Mouse (Mus musculus) limb, embryonic 12.5 days (tissue): ENCODE results near the gene Hsd17b1. TPM values are rescaled to one million over a fixed set of nuclear protein-coding genes. Genes with fewer than 3 reads are reported as not detected.
A peak's percentile ranks its signal among the peaks of the same experiment; 100 is the strongest.

Experiments
- ATAC-seq: fragments of 200-750 bp; cut with Nextera tagmentation; 2 replicates; pipeline ENCODE4 v1.8.0; 2017; ENCODE audit warnings: low read depth, moderate TSS enrichment; ENCODE audit not compliant: insufficient number of reproducible peaks, insufficient read depth, low FRiP score, low TSS enrichment
- H3K27ac ChIP-seq: fragments of 300-500 bp; sonication (generic); 2 replicates; pipeline ENCODE4 v1.5.1; 2016; ENCODE audit warnings: mild to moderate bottlenecking, moderate library complexity
- H3K27me3 ChIP-seq: fragments of 300-500 bp; sonication (generic); 2 replicates; pipeline ENCODE4 v1.6.1; 2016; ENCODE audit warnings: mild to moderate bottlenecking, moderate library complexity
- H3K36me3 ChIP-seq: fragments of 300-500 bp; sonication (generic); 2 replicates; pipeline ENCODE4 v1.6.1; 2016; ENCODE audit warnings: mild to moderate bottlenecking, moderate library complexity
- H3K4me1 ChIP-seq: fragments of 300-500 bp; sonication (generic); replicated peaks from 2 replicates; pipeline ENCODE4 v1.6.1; 2016
- H3K4me2 ChIP-seq: fragments of 300-500 bp; sonication (generic); 2 replicates; pipeline ENCODE4 v1.6.1; 2016; ENCODE audit warnings: mild to moderate bottlenecking, moderate library complexity
- H3K4me3 ChIP-seq: fragments of 300-500 bp; sonication (generic); replicated peaks from 2 replicates; pipeline ENCODE4 v1.5.1; 2016; ENCODE audit warnings: mild to moderate bottlenecking
- H3K9ac ChIP-seq: fragments of 300-500 bp; sonication (generic); replicated peaks from 2 replicates; pipeline ENCODE4 v1.6.1; 2016; ENCODE audit warnings: mild to moderate bottlenecking, moderate library complexity
- H3K9me3 ChIP-seq: fragments of 300-500 bp; sonication (generic); 2 replicates; pipeline ENCODE4 v1.6.1; 2016; ENCODE audit warnings: mild to moderate bottlenecking, moderate library complexity
- WGBS: fragments of 180-500 bp; shearing (Covaris S2); methylation state at CpG from one replicate; pipeline ENCODE4 v1.1.7; 2016; 5-methylcytosine and 5-hydroxymethylcytosine counted together
- polyA plus RNA-seq: library from polyadenylated mRNA; unstranded; fragments of >200 nt; fragmentation: Nextera tagmentation; extraction: Ambion mirVana; gene quantifications from 2 replicates; pipeline ENCODE4 v1.2.1, GENCODE M21; 2016

Gene Hsd17b1
- polyA plus RNA-seq, 1 experiment from 2014 or later = not detected

GRCm38 (mm10) chr11:101047502-101047901 is 30.7 kb upstream of the Hsd17b1 start:
- Histone ChIP-seq H3K4me2 (no peak overlapping the region), H3K27ac (no peak overlapping the region), H3K9me3 (no peaks in the 10 kb centered on the region), H3K36me3 (peaks cover 92% of the 10 kb centered on the region), H3K4me3 (no peak overlapping the region), H3K9ac (no peak overlapping the region), H3K4me1 (no peaks in the 10 kb centered on the region), H3K27me3 (no peaks in the 10 kb centered on the region)
- no peak for ATAC-seq
- 88% methylated on average over 3 of the region's 3 CpGs for WGBS

GRCm38 (mm10) chr11:101050359-101050758 is 27.9 kb upstream of the Hsd17b1 start:
- H3K4me2 ChIP-seq = no peak overlapping the region
- H3K36me3 ChIP-seq = peaks cover 89% of the 10 kb centered on the region
- no peak overlapping the region for H3K27ac ChIP-seq
- no peak for ATAC-seq
- H3K9me3 ChIP-seq = no peaks in the 10 kb centered on the region
- WGBS = 95% methylated on average over 9 of the region's 9 CpGs
- no peak overlapping the region for H3K9ac ChIP-seq
- H3K27me3 ChIP-seq = no peaks in the 10 kb centered on the region
- no peaks in the 10 kb centered on the region for H3K4me1 ChIP-seq
- H3K4me3 ChIP-seq = no peak overlapping the region

- no peak overlapping the region for H3K27ac ChIP-seq
- 86% methylated on average over 6 of the region's 6 CpGs for WGBS
- H3K4me2 ChIP-seq = no peak overlapping the region
- H3K36me3 ChIP-seq = peaks cover 89% of the 10 kb centered on the region
- H3K4me3 ChIP-seq = no peak overlapping the region
- H3K9me3 ChIP-seq = no peaks in the 10 kb centered on the region
- H3K27me3 ChIP-seq = no peaks in the 10 kb centered on the region
- no peaks in the 10 kb centered on the region for H3K4me1 ChIP-seq
- no peak for ATAC-seq
- no peak overlapping the region for H3K9ac ChIP-seq
Observed at GRCm38 (mm10) chr11:101051051-101051493, 27.1 kb upstream of the Hsd17b1 start.

- Histone ChIP-seq H3K4me3 (no peak overlapping the region), H3K4me1 (no peaks in the 10 kb centered on the region), H3K9me3 (no peaks in the 10 kb centered on the region), H3K9ac (no peak overlapping the region), H3K36me3 (peaks cover 87% of the 10 kb centered on the region), H3K27ac (no peak overlapping the region), H3K4me2 (no peak overlapping the region), H3K27me3 (no peaks in the 10 kb centered on the region)
- 86% methylated on average over 8 of the region's 8 CpGs for WGBS
- ATAC-seq = no peak
Observed at GRCm38 (mm10) chr11:101051617-101052016, 26.6 kb upstream of the Hsd17b1 start.

GRCm38 (mm10) chr11:101052751-101053473 is 25.3 kb upstream of the Hsd17b1 start:
- Histone ChIP-seq H3K36me3 (peaks cover 81% of the 10 kb centered on the region), H3K9ac (no peak overlapping the region), H3K27me3 (no peaks in the 10 kb centered on the region), H3K9me3 (no peaks in the 10 kb centered on the region), H3K27ac (no peak overlapping the region), H3K4me2 (no peak overlapping the region), H3K4me3 (no peak overlapping the region), H3K4me1 (no peaks in the 10 kb centered on the region)
- WGBS = 87% methylated on average over 10 of the region's 10 CpGs
- no peak for ATAC-seq

GRCm38 (mm10) chr11:101053974-101054373 is 24.2 kb upstream of the Hsd17b1 start:
- Histone ChIP-seq H3K9me3 (no peaks in the 10 kb centered on the region), H3K4me3 (no peak overlapping the region), H3K27me3 (no peaks in the 10 kb centered on the region), H3K4me2 (no peak overlapping the region), H3K4me1 (no peaks in the 10 kb centered on the region), H3K27ac (no peak overlapping the region), H3K36me3 (peaks cover 75% of the 10 kb centered on the region), H3K9ac (no peak overlapping the region)
- WGBS = 100% methylated on average over 1 of the region's 1 CpGs
- ATAC-seq = no peak

GRCm38 (mm10) chr11:101055418-101055817 is 22.8 kb upstream of the Hsd17b1 start:
- no peak overlapping the region for H3K4me2 ChIP-seq
- H3K4me3 ChIP-seq = no peak overlapping the region
- ATAC-seq = no peak
- H3K36me3 ChIP-seq = peaks cover 75% of the 10 kb centered on the region
- no peaks in the 10 kb centered on the region for H3K27me3 ChIP-seq
- no peaks in the 10 kb centered on the region for H3K4me1 ChIP-seq
- no peaks in the 10 kb centered on the region for H3K9me3 ChIP-seq
- no peak overlapping the region for H3K27ac ChIP-seq
- H3K9ac ChIP-seq = no peak overlapping the region
- 88% methylated on average over 14 of the region's 14 CpGs for WGBS

- H3K4me2 ChIP-seq = no peak overlapping the region
- ATAC-seq = no peak
- no peak overlapping the region for H3K4me3 ChIP-seq
- WGBS = 43% methylated on average over 8 of the region's 8 CpGs
- no peak overlapping the region for H3K27ac ChIP-seq
- no peaks in the 10 kb centered on the region for H3K9me3 ChIP-seq
- H3K9ac ChIP-seq = no peak overlapping the region
- H3K27me3 ChIP-seq = no peaks in the 10 kb centered on the region
- H3K36me3 ChIP-seq = peaks cover 77% of the 10 kb centered on the region
- no peaks in the 10 kb centered on the region for H3K4me1 ChIP-seq
Observed at GRCm38 (mm10) chr11:101056885-101057284, 21.3 kb upstream of the Hsd17b1 start.

- WGBS = 35% methylated on average over 5 of the region's 5 CpGs
- H3K9me3 ChIP-seq = no peaks in the 10 kb centered on the region
- no peak overlapping the region for H3K4me3 ChIP-seq
- H3K4me2 ChIP-seq = no peak overlapping the region
- ATAC-seq = no peak
- no peak overlapping the region for H3K27ac ChIP-seq
- H3K36me3 ChIP-seq = peaks cover 77% of the 10 kb centered on the region
- no peak overlapping the region for H3K9ac ChIP-seq
- no peaks in the 10 kb centered on the region for H3K27me3 ChIP-seq
- H3K4me1 ChIP-seq = peaks cover 4% of the 10 kb centered on the region
Observed at GRCm38 (mm10) chr11:101057860-101058259, 20.4 kb upstream of the Hsd17b1 start.

GRCm38 (mm10) chr11:101058726-101059125 is 19.5 kb upstream of the Hsd17b1 start:
- Histone ChIP-seq H3K27me3 (no peaks in the 10 kb centered on the region), H3K4me1 (peaks cover 12% of the 10 kb centered on the region), H3K4me2 (no peak overlapping the region), H3K27ac (no peak overlapping the region), H3K4me3 (no peak overlapping the region), H3K9ac (no peak overlapping the region), H3K36me3 (peaks cover 74% of the 10 kb centered on the region), H3K9me3 (no peaks in the 10 kb centered on the region)
- ATAC-seq = no peak
- WGBS = 69% methylated on average over 5 of the region's 5 CpGs

- no peak overlapping the region for H3K4me2 ChIP-seq
- no peak overlapping the region for H3K27ac ChIP-seq
- WGBS = 86% methylated on average over 10 of the region's 10 CpGs
- H3K36me3 ChIP-seq = peaks cover 69% of the 10 kb centered on the region
- H3K9ac ChIP-seq = no peak overlapping the region
- H3K9me3 ChIP-seq = no peaks in the 10 kb centered on the region
- peaks cover 19% of the 10 kb centered on the region for H3K4me1 ChIP-seq
- no peak for ATAC-seq
- H3K4me3 ChIP-seq = no peak overlapping the region
- no peaks in the 10 kb centered on the region for H3K27me3 ChIP-seq
Observed at GRCm38 (mm10) chr11:101059473-101059872, 18.7 kb upstream of the Hsd17b1 start.

GRCm38 (mm10) chr11:101060126-101060525 is 18.1 kb upstream of the Hsd17b1 start:
- Histone ChIP-seq H3K9ac (no peak overlapping the region), H3K27ac (0 out of 2 replicates have a peak overlapping the region, but pooled peaks have one; percentile 31), H3K36me3 (peaks cover 64% of the 10 kb centered on the region)

More at GRCm38 (mm10) chr11:101060126-101060525, 18.1 kb upstream of the Hsd17b1 start:
- peaks cover 19% of the 10 kb centered on the region for H3K4me1 ChIP-seq
- H3K4me3 ChIP-seq = no peak overlapping the region
- H3K9me3 ChIP-seq = no peaks in the 10 kb centered on the region
- no peak overlapping the region for H3K4me2 ChIP-seq
- WGBS = 72% methylated on average over 8 of the region's 8 CpGs
- no peak for ATAC-seq
- no peaks in the 10 kb centered on the region for H3K27me3 ChIP-seq
